Mouse (Mus musculus): Measurements from ENCODE around the gene Fam168b.
A peak's percentile ranks its signal among the peaks of the same experiment; 100 is the strongest.

The Fam168b gene

DNA sequence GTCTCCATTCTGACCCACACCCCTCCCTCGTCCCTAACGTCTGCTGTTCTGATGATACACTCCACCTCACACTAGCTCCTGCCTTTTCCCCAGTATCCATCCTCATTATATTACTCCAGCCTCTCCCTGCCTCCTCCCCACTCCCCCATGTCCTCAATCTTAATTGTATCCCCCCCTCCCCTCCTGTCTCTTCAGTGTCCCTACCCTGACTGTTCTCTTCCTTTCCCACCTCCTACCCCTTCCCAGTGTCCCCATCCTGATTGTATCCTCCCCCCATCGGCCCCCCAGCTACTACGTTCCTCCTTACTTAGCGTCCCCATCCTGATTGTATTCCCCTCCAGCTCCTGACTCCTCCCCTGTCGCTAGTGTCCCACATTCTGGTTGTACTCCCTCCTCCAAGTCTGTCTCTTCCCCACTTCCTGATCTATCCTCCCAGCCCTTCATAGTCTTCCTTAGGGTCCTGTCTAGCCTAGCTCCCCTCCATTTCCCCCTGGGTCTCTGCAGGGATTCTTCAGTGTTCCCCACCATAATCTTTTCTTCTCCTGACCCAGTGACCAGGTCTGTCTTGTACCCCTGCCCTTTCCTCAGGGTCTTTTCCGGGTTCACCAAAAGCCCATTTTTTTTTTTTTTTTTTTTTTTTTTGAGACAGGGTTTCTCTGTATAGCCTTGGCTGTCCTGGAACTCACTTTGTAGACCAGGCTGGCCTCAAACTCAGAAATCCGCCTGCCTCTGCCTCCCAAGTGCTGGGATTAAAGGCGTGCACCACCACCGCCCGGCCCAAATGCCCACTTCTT lies 7.7 kb upstream of the Fam168b start:
- peak; percentile 20 for DNase-seq

- peak; percentile 88 for DNase-seq
Measured at GRCm38 (mm10) chr1:34849745-34850342, 7.0 kb upstream of the Fam168b start, which contains the start of gene Plekhb2. Gene Plekhb2, plus strand, starts transcription at chr1:34849976.

- DNase-seq = no peak
Measured at GRCm38 (mm10) chr1:34847070-34847469, 4.2 kb upstream of the Fam168b start.

DNA sequence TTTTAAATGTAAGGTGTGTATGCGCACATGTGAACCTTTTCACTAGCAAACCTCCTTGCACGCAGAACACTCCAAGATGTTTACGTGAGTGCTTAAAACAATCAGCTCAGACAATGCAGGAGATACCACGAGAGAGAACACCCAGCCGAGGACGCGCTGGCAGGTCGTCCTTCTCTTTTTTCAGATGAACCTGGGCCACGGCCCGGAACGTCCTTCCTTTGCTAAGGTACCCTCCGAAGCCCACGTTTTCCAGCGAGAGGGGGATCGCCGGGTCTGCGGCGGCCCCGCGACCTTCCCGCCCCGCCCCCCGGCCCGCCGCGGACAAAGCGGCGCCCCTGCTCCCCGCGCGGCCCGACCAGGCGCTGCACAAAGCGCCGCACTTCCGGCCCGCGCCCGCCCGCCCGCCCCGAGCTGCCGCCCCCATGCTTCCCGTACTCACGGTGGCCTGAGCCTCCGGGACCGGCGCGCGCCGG lies 440 bp downstream of the Fam168b start:
- DNase-seq = peak; percentile 62

DNA sequence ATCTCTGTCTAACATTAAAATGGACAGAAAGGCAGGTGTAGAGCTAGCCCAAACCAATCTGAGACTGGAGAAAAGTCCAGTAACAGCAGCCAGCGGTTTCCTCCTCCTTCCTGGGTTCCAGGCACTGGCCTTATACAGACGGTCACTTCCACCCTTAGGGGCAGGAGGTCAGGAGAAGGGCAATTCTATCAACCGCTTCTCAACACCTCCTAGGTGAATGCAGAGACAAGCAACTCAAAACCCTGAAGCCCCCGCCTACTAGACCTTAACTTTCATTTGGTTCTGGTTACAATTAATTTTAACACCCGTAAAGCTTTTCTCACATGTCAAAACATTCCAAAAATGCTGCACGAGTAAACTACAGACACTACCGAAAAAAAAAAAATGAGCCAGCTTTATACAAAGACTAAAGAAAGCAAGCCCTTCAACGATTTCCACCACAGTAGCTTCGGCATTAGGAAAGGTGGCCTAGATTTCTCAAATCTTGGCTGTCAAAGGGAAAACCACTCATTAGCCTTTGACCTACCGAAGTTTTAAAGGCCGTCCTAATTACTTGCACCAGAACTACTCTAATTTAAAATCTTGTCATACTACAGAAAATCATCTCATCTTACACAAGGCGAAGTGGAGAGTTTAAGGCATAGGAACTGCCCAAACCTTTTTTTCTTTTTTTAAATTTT lies 1.0 kb downstream of the Fam168b start:
- DNase-seq = no peak

DNA sequence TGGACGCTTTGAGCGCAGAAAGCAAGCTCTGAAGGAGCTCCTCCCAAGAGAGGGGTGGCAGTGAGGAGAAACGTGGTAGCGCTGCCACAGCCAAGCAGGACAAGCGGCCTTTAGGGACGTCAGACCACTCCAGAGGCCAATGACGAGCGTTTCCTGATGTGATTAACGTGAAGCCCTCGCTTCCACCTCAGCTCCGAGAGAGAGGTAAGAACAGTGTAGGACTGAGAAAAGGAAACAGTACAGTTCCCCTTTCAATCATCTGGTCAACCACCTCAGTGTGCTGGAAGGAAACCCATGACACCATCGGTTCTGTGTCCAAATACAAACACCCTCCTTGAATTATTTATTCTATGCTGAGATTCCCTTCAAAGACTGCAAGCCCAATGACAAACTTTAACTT lies 3.6 kb downstream of the Fam168b start:
- no peak for DNase-seq

DNA sequence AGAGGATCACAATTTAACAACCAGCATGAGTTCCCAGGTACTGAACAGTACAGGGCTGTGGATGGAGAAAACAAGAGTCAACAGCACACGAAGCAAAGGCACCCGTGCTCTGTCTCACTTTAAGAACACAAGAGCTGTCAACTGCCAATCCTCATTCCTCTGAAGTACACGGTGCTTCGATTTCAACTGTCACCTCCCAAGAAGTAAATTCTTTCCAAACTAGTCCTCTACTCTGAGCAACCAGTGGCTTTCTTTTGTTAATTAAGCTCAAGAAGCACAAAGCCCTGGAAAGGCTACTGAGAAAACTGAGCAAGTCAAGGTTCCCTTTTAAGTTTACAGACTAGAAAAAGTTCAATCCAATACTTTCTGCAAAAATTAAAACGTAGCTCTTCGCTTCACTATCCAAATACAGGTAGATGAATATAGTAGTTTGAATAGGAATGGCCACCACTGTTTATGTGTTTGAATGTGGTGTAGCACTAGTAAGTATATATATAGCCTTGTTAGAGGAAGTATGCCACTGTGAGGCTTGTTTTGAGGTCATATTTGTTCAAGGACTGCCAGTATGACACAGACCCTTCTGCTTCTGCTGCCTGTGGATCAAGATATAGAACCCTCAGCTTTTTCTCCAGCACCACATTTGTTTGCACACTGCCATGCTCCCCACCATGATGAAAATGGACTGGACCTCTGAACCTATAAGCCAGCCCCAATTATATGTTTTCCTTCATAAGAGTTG lies 4.7 kb downstream of the Fam168b start:
- no peak for DNase-seq

GRCm38 (mm10) chr1:34834904-34835303 lies 8.0 kb downstream of the Fam168b start:
- DNase-seq = peak; percentile 40

GRCm38 (mm10) chr1:34831381-34831780 lies 11.5 kb downstream of the Fam168b start:
- no peak for DNase-seq

- no peak for DNase-seq
Measured at GRCm38 (mm10) chr1:34830934-34831333, 11.9 kb downstream of the Fam168b start.

- no peak for DNase-seq
Measured at GRCm38 (mm10) chr1:34828528-34829294, 14.2 kb downstream of the Fam168b start.

DNA sequence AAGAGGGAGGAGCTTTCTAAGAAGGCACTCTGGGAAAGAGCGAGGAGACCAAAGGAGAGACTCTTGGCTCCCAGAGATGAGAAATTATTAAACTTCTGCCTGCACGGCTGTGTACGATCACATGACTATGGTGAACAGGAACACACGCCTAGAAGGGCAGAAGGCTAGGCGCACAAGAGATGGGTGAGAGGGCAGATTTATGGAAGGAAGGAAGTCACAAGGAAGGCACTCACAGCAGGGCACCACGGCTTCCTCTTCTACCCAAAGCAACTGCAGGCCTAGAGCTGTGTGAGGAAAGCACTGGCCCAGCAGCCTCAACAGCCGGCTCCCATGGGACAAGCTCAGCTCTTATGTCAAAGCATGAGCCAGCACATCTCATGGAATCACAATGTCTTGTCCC lies 15.0 kb downstream of the Fam168b start:
- DNase-seq = no peak

- DNase-seq = no peak
Measured at GRCm38 (mm10) chr1:34825909-34826308, 17.0 kb downstream of the Fam168b start.

- DNase-seq = no peak
Measured at GRCm38 (mm10) chr1:34824208-34824607, 18.7 kb downstream of the Fam168b start.

DNA sequence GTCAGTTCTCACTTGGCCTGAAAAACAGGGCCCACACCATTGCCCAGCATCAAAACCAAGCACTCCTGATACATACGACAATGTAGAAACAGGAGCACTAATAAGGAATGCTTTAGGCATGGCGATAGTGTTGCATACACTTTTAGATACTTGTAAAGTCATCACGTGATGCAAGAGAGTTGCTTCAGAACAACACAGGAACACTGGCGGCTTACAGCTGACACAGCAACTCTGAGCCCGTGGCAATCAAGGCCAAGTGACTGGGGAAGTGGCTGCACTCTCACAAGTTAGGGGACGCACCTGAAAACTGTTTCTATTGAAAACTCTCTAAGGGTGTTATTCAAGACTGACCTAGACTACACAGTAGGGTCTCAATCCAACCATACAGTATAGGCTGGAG lies 19.5 kb downstream of the Fam168b start:
- peak; percentile 35 for DNase-seq

GRCm38 (mm10) chr1:34822746-34823145 lies 20.1 kb downstream of the Fam168b start:
- no peak for DNase-seq

- no peak for DNase-seq
Measured at GRCm38 (mm10) chr1:34822003-34822402, 20.9 kb downstream of the Fam168b start.

- no peak for DNase-seq
Measured at GRCm38 (mm10) chr1:34821411-34821810, 21.5 kb downstream of the Fam168b start.

- DNase-seq = no peak
Measured at GRCm38 (mm10) chr1:34819225-34819910, 23.5 kb downstream of the Fam168b start.

DNA sequence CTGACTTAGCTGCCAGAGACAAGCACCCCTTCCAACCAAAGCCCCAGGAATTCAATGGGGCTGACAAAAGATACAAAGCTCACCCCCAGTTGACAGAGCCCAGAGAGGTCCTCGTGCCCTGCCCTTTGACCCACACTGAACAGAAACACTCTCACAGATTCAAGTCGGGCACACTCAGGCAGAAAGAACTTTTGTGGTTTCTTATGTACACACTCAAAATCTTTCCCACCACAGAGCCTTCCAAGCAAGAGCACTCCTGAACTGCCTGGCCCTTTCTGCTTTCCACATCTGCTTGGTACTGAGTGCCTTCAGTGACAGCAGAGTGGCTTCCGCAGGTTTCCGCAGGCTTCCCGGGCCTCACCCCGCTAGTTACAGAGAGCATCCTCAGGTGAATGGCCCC lies 27.0 kb downstream of the Fam168b start:
- no peak for DNase-seq

GRCm38 (mm10) chr1:34812407-34813247 lies 30.2 kb downstream of the Fam168b start:
- no peak for DNase-seq

Data from lung, postnatal 10 days (tissue).